Mouse (Mus musculus) heart, embryonic 12.5 days (tissue): ENCODE results near the gene Tmem256. TPM values are rescaled to one million over a fixed set of nuclear protein-coding genes. Genes with fewer than 3 reads are reported as not detected.

Experiments used
- ATAC-seq: fragments of 200-750 bp; cut with Nextera tagmentation; 2 replicates; pipeline ENCODE4 v1.8.0; 2017; ENCODE audit warnings: moderate TSS enrichment, moderate library complexity; ENCODE audit not compliant: insufficient number of reproducible peaks, low FRiP score
- H3K27ac ChIP-seq: fragments of 300-500 bp; sonication (generic); 2 replicates; pipeline ENCODE4 v1.5.1; 2016; ENCODE audit warnings: mild to moderate bottlenecking, moderate library complexity; ENCODE audit not compliant: poor library complexity, severe bottlenecking
- H3K27me3 ChIP-seq: fragments of 300-500 bp; sonication (generic); replicated peaks from 2 replicates; pipeline ENCODE4 v1.6.1; 2016; ENCODE audit warnings: mild to moderate bottlenecking, moderate library complexity
- H3K36me3 ChIP-seq: fragments of 300-500 bp; sonication (generic); 2 replicates; pipeline ENCODE4 v1.6.1; 2016; ENCODE audit warnings: mild to moderate bottlenecking, moderate library complexity
- H3K4me1 ChIP-seq: fragments of 300-500 bp; sonication (generic); replicated peaks from 2 replicates; pipeline ENCODE4 v1.6.1; 2016; ENCODE audit warnings: mild to moderate bottlenecking
- H3K4me2 ChIP-seq: fragments of 300-500 bp; sonication (generic); 2 replicates; pipeline ENCODE4 v1.6.1; 2016; ENCODE audit warnings: mild to moderate bottlenecking, moderate library complexity
- H3K4me3 ChIP-seq: fragments of 300-500 bp; sonication (generic); 2 replicates; pipeline ENCODE4 v1.5.1; 2016; ENCODE audit warnings: mild to moderate bottlenecking
- H3K9ac ChIP-seq: fragments of 300-500 bp; sonication (generic); 2 replicates; pipeline ENCODE4 v1.6.1; 2016; ENCODE audit warnings: mild to moderate bottlenecking, moderate library complexity
- H3K9me3 ChIP-seq: fragments of 300-500 bp; sonication (generic); replicated peaks from 2 replicates; pipeline ENCODE4 v1.6.1; 2016; ENCODE audit warnings: mild to moderate bottlenecking, moderate library complexity
- WGBS: fragments of 180-500 bp; shearing (Covaris S2); methylation state at CpG from one replicate; pipeline ENCODE4 v1.1.7; 2016; 5-methylcytosine and 5-hydroxymethylcytosine counted together
- polyA plus RNA-seq: library from polyadenylated mRNA; unstranded; fragments of >200 nt; fragmentation: Nextera tagmentation; extraction: Ambion mirVana; gene quantifications from 2 replicates; pipeline ENCODE4 v1.2.1, GENCODE M21; 2016

Tmem256 gene
- polyA plus RNA-seq, 1 experiment from 2014 or later: 297 TPM

- Histone ChIP-seq H3K36me3 (no peaks in the 10 kb centered on the region), H3K4me1 (no peaks in the 10 kb centered on the region), H3K4me3 (no peak overlapping the region), H3K27ac (no peak overlapping the region), H3K4me2 (no peak overlapping the region), H3K9me3 (no peaks in the 10 kb centered on the region; the same call in 1 of the 2 replicates), H3K27me3 (0 out of 2 replicates have a peak, but pooled peaks cover 6% of the 10 kb centered on the region), H3K9ac (no peak overlapping the region)
- WGBS: 89% methylated on average over 12 of the region's 12 CpGs
- no peak for ATAC-seq
Observed at GRCm38 (mm10) chr11:69816520-69816919, 21.8 kb upstream of the Tmem256 start.

GRCm38 (mm10) chr11:69818365-69818764 lies 19.9 kb upstream of the Tmem256 start, which contains the start of gene Spem2:
Spem2 (minus strand) TSS chr11:69818465.
- Histone ChIP-seq H3K27ac (no peak within 1 kb of the TSS), H3K4me1 (no peaks in the 10 kb centered on the region), H3K27me3 (0 out of 2 replicates have a peak, but pooled peaks cover 6% of the 10 kb centered on the region), H3K9me3 (no peaks in the 10 kb centered on the region; the same call in 1 of the 2 replicates), H3K4me2 (no peak within 1 kb of the TSS), H3K9ac (no peak within 1 kb of the TSS), H3K36me3 (no peaks in the 10 kb centered on the region), H3K4me3 (no peak within 1 kb of the TSS)
- ATAC-seq: no peak
- 66% methylated on average over 2 of the region's 2 CpGs for WGBS

- H3K9me3 ChIP-seq: no peaks in the 10 kb centered on the region; the same call in 1 of the 2 replicates
- no peak for ATAC-seq
- H3K4me3 ChIP-seq: no peak overlapping the region
- no peak overlapping the region for H3K4me2 ChIP-seq
- H3K36me3 ChIP-seq: no peaks in the 10 kb centered on the region
- 0 out of 2 replicates have a peak, but pooled peaks cover 6% of the 10 kb centered on the region for H3K27me3 ChIP-seq
- 86% methylated on average over 8 of the region's 8 CpGs for WGBS
- no peak overlapping the region for H3K27ac ChIP-seq
- no peaks in the 10 kb centered on the region for H3K4me1 ChIP-seq
- no peak overlapping the region for H3K9ac ChIP-seq
Observed at GRCm38 (mm10) chr11:69818871-69819270, 19.4 kb upstream of the Tmem256 start.

- no peak for ATAC-seq
Observed at GRCm38 (mm10) chr11:69822080-69822479, 16.2 kb upstream of the Tmem256 start, which contains the start of gene Spem1. Spem1 (minus strand) TSS chr11:69822180.

GRCm38 (mm10) chr11:69823456-69823855 lies 14.9 kb upstream of the Tmem256 start:
- H3K9me3 ChIP-seq: no peaks in the 10 kb centered on the region

More at GRCm38 (mm10) chr11:69822080-69822479, 16.2 kb upstream of the Tmem256 start, which contains the start of gene Spem1:
- Histone ChIP-seq H3K4me3 (no peak within 1 kb of the TSS), H3K27ac (no peak within 1 kb of the TSS), H3K36me3 (peaks cover 21% of the 10 kb centered on the region), H3K9ac (no peak within 1 kb of the TSS), H3K27me3 (0 out of 2 replicates have a peak, but pooled peaks cover 3% of the 10 kb centered on the region), H3K4me2 (no peak within 1 kb of the TSS), H3K4me1 (no peaks in the 10 kb centered on the region), H3K9me3 (no peaks in the 10 kb centered on the region; the same call in 1 of the 2 replicates)
- WGBS: 88% methylated on average over 3 of the region's 3 CpGs

GRCm38 (mm10) chr11:69828832-69829231 lies 9.5 kb upstream of the Tmem256 start:
- 74% methylated on average over 5 of the region's 5 CpGs for WGBS
- peaks cover 3% of the 10 kb centered on the region; the same call in 1 of the 2 replicates for H3K4me1 ChIP-seq
- H3K36me3 ChIP-seq: peaks cover 35% of the 10 kb centered on the region
- no peaks in the 10 kb centered on the region for H3K9me3 ChIP-seq
- peaks cover 21% of the 10 kb centered on the region for H3K27me3 ChIP-seq
- ATAC-seq: peak; percentile 52
- no peak overlapping the region for H3K9ac ChIP-seq
- H3K4me2 ChIP-seq: no peak overlapping the region
- H3K27ac ChIP-seq: no peak overlapping the region
- no peak overlapping the region for H3K4me3 ChIP-seq

More at GRCm38 (mm10) chr11:69823456-69823855, 14.9 kb upstream of the Tmem256 start:
- H3K27me3 ChIP-seq: 0 out of 2 replicates have a peak, but pooled peaks cover 3% of the 10 kb centered on the region
- peaks cover 35% of the 10 kb centered on the region for H3K36me3 ChIP-seq
- 54% methylated on average over 2 of the region's 2 CpGs for WGBS
- H3K4me2 ChIP-seq: no peak overlapping the region
- H3K9ac ChIP-seq: no peak overlapping the region
- no peaks in the 10 kb centered on the region for H3K4me1 ChIP-seq
- no peak for ATAC-seq
- H3K4me3 ChIP-seq: no peak overlapping the region
- no peak overlapping the region for H3K27ac ChIP-seq

GRCm38 (mm10) chr11:69833554-69833953 lies 4.8 kb upstream of the Tmem256 start:
- no peaks in the 10 kb centered on the region for H3K9me3 ChIP-seq
- H3K4me1 ChIP-seq: peaks cover 36% of the 10 kb centered on the region
- H3K36me3 ChIP-seq: no peaks in the 10 kb centered on the region
- H3K27me3 ChIP-seq: peaks cover 50% of the 10 kb centered on the region
- peak overlapping the region; percentile 92 for H3K4me2 ChIP-seq
- 41% methylated on average over 8 of the region's 8 CpGs for WGBS
- H3K4me3 ChIP-seq: peak overlapping the region; percentile 47
- H3K27ac ChIP-seq: no peak overlapping the region
- ATAC-seq: no peak
- peak overlapping the region; percentile 76 for H3K9ac ChIP-seq

GRCm38 (mm10) chr11:69834001-69834549 lies 4.2 kb upstream of the Tmem256 start:
- H3K27ac ChIP-seq: no peak overlapping the region
- H3K36me3 ChIP-seq: no peaks in the 10 kb centered on the region
- WGBS: 5% methylated on average over 37 of the region's 48 CpGs
- H3K4me1 ChIP-seq: peaks cover 39% of the 10 kb centered on the region
- peak overlapping the region; percentile 47 for H3K4me3 ChIP-seq
- H3K9ac ChIP-seq: peak overlapping the region; percentile 76
- H3K4me2 ChIP-seq: peak overlapping the region; percentile 92
- ATAC-seq: no peak
- no peaks in the 10 kb centered on the region for H3K9me3 ChIP-seq
- peaks cover 50% of the 10 kb centered on the region for H3K27me3 ChIP-seq

GRCm38 (mm10) chr11:69835326-69835965 lies 2.9 kb upstream of the Tmem256 start:
- Histone ChIP-seq H3K9ac (no peak overlapping the region), H3K36me3 (no peaks in the 10 kb centered on the region), H3K9me3 (no peaks in the 10 kb centered on the region), H3K4me3 (0 out of 2 replicates have a peak overlapping the region, but pooled peaks have one; percentile 47), H3K4me1 (peaks cover 45% of the 10 kb centered on the region), H3K4me2 (peak overlapping the region; percentile 92), H3K27ac (no peak overlapping the region), H3K27me3 (peaks cover 50% of the 10 kb centered on the region)
- ATAC-seq: no peak
- WGBS: 15% methylated on average over 9 of the region's 9 CpGs

GRCm38 (mm10) chr11:69835966-69836335 lies 2.4 kb upstream of the Tmem256 start:
- no peak for ATAC-seq
- peaks cover 45% of the 10 kb centered on the region for H3K4me1 ChIP-seq
- peaks cover 50% of the 10 kb centered on the region for H3K27me3 ChIP-seq
- H3K27ac ChIP-seq: no peak overlapping the region
- no peaks in the 10 kb centered on the region for H3K36me3 ChIP-seq
- peak overlapping the region; percentile 92 for H3K4me2 ChIP-seq
- no peak overlapping the region for H3K4me3 ChIP-seq
- no peaks in the 10 kb centered on the region for H3K9me3 ChIP-seq
- no peak overlapping the region for H3K9ac ChIP-seq
- WGBS: 4% methylated on average over 4 of the region's 4 CpGs
